Mouse (Mus musculus) urinary bladder, adult 2 months (tissue): ENCODE results near the gene Rfx4. TPM values are rescaled to one million over a fixed set of nuclear protein-coding genes. Genes with fewer than 3 reads are reported as not detected.

Experiments used
- DNase-seq: peaks from one replicate; pipeline ENCODE4 v3.0.0; 2022; ENCODE audit warnings: low spot score
- polyA plus RNA-seq: library from polyadenylated mRNA; depleted of rRNA; stranded (reverse); fragments of >200 nt; gene quantifications from 2 replicates; pipeline ENCODE4 v1.2.3, GENCODE M21; 2012; rRNA removed

Rfx4 gene
- polyA plus RNA-seq, result 0.06 TPM in 1 of 2 replicates, not detected in the other

DNA sequence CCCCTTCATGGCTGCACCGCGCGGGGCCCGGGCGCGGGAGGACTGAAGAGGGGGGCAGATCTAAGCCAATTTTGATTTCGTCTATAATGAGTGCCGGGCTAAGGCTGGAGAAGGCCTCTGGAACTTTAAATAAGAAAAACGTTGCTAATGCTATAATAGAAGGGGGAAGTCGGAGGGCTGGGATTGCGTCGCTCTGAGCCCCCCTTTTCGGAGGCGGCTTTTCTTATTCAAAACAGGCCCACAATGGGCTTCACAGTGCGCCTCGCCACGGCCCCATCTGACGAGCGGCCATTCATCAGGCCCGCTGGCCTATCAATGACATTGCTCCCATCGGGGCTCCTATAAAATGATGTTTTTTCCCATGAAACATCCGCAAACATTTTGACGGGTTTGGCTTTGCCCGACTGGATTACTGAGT is at the start of gene Rfx4:
TSS of gene Rfx4 (plus strand) at position 277 of the 418 bp plus-strand sequence.
- DNase-seq, result no peak

DNA sequence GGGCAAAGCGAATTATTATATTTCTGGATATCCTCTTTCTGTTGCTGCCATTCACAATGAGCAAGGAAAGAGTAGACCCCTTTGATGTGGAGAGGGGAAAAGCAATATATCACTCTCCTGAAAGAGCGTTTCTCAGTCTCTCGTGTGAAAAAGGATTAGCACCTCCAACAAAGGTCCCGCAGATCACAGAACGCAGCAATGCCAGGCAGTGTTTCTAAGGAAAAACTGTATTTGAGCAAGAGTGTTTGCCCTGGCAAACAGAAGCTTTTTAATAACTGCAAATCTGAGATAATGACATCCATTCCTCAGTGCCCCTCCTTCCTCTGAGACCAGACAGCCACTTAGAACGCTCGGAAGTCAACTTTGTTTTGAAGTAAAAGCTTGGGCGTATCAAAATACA is 49.3 kb upstream of the Rfx4 start:
- DNase-seq, result no peak

DNA sequence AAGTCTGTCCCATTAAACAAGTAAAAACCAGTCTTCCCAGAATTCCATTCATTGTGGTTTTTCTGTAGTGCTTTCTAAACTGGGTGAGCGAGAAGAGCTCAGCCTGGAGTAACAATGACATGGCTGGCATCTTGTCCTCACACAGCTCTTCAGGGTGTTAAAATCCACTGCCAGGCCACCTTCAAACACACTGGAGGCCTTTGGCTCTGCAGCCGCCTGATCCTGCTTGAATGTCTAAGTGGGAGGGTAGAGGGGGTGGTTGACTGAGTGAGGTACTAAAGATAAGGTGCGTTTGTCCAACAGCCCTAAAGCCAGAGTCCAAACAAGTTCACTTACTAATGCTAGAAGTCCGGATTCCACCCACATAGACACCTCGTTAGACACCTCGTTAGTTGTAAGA is 48.6 kb upstream of the Rfx4 start:
- no peak for DNase-seq

DNA sequence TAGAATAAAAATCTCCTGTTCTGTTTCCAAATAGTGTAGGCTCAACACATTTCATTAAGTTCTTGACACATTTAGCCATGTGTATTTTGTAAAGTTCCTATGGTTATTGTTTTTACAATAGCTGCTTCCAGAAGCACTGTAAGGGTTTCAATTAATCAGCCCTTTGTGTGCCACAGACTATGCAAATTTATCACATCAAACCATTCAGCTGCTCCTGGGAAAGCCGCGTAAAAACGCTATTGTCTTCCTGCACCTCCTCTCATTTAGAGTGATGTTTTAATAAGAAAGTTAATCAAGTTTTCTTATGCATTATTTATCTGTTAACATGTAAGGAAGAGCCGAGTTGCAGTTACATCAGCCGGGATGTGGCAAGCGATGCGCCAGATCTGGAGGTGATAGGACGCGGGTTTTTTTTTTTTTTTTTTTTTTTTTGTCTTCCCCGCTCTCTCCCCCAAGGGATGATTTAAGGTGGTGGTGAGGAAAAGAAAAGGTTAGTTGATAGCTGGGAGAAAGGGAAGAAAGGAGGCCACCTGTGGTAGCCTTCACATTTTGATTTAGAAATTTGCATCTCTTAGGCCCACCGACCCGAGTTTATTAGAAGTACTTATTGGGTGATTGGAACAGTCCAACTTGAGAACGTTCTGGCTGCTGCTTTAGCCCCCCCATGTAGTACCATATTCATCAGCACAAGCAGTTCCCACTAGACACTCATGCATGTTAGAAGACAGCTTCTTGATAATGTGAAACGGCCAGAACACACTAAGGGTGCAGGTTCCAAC is 47.9 kb upstream of the Rfx4 start:
- no peak for DNase-seq

DNA sequence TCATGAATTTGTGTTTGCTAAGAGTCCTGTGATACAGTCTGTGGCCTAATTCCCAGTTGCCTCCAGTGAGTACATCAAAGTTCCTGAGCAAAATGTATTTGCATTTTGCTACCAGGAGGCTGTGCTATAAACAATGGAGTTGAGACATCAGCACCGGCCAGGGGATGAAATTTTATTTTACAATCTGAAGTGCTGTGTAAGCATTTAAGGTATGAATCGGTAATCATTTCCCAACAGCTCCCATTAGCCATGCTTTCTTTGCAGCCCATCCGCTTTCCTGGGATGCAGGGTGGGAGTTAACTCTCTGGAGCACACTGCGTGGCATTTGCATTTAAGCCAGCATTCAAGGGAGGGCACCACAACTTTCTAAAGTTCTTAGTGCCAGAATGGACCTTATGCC is 45.7 kb upstream of the Rfx4 start:
- no peak for DNase-seq

DNA sequence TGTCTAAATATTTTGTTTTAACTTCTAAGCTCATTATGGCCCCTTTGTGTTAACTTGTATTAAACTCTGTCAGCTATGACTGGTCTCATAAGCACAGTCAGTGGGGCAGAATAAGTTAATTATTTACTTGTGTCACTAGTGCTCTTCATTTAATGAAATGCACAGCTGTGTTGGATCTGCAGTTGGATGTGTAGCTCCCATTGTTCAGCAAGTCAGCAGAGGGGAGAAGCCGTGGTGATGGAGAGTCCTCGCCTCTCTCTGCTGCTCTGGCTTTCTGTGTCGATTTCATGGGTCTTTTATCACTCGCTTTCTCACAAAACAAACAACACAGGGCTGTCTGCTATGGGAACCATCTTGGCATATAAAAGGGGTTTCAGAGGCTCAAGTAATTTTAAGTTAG is 45.0 kb upstream of the Rfx4 start:
- DNase-seq, result no peak

DNA sequence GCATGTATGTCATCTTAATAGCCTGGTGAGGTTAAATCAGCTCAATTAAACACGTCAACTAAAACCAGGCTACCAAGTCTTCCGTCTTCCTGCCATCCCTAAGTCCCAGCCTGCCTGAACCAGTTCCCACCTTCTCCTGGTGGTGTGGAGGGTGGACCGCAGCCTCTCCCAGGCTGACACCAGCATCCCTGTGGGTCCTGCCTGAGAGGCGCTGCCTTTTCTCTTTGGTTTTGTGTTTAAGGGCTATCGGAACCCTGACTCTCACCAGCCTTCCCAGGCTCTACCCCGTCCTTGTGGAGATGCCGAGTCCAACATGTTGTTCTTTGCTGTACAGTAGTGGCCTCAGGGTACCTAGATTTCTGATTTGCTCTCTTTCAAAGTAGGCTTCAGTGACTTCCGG is 44.4 kb upstream of the Rfx4 start:
- DNase-seq, result no peak

DNA sequence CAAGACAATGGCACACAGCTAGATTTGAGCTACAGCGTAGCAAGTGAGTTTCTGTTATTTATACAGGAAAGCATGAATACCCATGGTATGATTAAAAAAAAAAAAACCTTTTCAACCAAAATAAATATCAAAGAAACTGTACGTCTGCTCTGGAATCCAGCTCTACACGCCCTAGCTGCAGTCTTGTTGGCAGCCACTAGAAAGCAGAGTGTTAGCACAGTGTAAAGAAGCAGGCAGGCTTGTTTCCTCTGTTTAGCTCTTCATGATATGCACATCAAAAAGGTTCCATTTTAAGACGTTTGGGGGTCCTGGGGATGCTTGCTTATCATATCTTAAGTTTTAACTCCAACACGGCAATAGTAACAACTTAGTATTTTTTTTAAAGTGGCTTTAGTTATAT is 43.9 kb upstream of the Rfx4 start:
- no peak for DNase-seq

DNA sequence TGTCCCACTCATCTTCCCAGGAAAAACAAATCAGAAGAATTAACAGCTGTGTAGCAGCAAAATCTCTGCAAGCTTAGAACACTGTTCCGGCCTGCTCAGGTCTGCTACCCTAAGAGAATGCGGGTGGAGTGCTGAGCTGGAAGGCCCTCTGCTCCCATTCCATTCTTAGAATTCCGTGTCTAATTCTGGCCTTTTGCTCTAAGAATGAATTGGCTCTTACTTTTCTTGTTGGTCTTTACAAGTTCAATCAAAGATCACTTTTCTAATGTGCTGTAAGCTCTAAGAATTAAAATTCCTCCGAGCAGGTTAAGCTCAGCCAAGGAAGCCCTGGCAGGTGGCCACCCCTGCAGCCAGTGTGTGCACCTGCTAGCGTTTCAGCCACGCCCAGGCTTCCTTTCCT is 43.3 kb upstream of the Rfx4 start:
- DNase-seq, result no peak

DNA sequence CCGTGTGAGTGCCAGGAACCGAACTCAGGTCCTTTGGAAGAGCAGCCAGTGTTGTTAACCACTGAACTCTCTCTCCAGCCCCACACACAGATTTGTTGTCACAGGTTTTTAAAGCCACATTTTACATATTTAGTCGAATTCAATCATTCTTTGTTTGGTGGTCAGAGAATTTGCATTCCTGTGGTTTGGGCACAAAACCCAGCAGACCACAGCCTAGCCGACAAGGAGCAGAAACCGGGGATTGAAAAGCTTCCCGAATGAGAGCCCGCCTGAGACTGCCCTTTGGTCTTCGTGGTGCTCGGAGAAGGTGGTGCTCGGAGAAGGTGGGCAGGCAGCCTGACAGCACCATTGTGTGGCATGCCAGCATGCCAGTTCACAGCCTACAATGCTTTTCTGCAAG is 42.8 kb upstream of the Rfx4 start:
- no peak for DNase-seq

DNA sequence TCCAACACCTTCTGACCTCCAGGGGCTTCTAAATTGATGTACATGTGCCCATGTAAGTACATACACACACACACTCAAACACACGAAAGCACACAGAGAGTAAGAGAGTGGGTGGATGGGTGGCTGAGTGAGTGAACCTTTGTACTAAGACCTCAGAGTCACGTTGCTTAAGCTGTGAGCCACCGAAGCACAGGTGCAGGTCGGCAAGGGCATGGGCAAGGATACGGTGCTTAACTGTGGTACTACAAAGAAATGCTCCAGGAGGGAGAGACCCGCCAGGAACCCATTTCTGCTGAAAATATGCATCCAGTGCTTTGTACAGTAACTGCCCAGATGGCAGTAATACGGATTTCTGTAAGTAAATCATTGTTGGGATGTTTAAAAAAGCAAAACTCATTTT is 40.2 kb upstream of the Rfx4 start:
- DNase-seq, result no peak

DNA sequence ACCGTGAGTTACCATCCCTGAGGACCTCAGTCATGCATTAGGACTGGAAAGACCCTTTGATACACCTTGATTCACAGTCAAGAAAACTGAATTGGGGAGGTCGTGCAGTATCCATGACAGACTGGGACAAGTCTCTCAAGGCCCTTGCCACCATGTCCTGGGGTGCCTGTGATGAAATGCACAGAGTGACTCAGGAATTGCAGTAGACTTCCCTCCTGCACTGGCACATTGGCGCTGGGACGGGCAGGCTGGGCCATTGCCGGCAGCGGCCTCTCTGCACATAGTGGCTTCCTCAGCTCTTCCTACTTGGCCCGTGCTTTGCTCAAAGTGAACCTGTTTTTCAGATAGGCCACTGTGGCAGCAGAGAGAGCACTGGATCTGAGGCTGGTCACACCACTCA is 39.3 kb upstream of the Rfx4 start:
- DNase-seq, result no peak

DNA sequence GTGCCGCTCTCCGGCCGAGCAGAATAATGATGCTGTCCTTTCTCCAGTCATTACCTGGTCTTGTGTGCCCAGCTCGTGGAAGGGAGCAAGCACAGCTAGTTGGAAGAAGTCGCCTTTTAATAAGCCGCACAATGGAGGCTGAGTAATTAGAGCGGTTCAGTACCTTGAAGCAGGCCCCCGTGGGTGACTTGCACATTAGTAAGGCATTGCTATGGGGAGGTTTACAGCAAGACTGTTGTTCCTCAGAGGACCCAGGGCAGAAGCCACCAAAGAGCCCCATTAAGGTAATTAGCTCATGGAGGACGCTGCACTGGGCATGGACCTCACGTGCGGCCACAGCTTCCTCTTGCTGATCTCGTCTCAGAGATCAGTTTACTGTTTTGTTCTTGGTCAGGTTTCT is 33.2 kb upstream of the Rfx4 start:
- DNase-seq, result no peak

DNA sequence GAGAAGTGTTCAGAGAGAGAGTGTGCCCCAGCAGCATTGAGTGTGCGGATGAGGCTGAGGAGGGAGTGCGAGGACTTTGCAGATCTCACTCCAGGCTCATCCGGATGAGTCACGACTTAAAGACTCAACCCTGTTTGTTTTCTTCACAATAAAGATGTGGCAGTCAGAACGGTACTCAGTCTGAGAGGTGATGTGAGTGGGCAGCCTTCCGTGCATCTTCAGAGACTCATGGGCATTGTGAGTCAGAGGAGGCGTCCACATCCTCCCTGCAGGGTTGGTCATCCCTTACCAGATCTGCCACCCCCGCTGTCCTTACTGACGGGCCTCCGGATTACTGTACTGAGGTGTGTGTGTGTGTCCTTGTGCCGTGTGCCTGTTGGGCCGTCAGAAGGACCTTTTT is 28.9 kb upstream of the Rfx4 start:
- no peak for DNase-seq

DNA sequence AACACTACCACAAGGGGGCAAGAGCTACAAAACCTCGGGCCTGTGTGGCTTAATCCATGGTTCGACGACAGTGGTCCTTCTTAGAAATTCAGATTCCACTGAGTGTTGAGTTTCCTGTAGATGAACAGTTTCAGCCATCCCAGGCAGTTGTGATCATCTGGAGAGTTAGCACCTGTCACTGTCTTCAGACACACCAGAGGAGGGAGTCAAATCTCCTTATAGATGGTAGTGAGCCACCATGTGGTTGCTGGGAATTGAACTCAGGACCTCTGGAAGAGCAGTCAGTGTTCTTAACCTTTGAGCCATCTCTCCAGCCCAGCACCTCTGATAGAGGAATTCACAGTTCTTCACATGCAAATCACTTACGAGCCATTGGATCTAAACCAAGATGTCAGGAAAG is 28.1 kb upstream of the Rfx4 start:
- no peak for DNase-seq

DNA sequence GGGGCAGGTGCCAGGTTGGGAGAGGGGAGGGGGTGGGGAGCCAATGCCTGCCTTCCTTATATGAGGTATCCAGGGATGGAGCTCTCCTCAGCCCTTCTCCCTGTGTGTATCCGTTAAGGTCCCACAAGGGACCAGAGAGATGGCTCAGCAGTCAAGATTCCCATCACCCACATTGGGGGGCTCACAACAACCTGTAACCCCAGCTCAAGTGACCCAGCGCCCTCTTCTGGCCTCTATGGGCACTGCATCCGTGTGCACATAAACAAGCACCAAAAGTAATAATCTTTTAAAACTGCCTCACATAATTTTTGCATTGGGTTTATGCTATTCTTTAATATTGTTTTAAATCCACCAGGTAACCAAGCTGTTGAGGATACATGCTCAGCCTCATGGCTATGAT is 25.8 kb upstream of the Rfx4 start:
- DNase-seq, result no peak

DNA sequence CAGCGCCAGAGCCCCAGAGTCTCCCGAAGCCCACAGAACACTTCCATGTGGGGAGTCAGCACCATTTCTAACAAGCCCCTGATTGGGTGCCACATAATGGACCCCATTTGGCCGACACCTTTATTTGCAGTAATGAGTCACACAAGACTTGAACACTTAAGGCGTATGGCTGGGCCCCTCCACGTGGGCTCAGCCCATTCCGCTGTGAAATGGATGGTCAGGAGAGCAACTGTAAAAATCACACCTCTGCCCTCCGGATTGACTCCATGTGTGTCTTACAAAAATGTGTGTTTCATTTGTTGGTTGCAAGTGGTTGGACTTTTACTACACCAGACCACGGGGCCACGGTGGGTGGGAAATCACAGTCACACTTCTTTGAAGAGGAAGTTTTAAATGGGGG is 24.9 kb upstream of the Rfx4 start:
- DNase-seq, result no peak

DNA sequence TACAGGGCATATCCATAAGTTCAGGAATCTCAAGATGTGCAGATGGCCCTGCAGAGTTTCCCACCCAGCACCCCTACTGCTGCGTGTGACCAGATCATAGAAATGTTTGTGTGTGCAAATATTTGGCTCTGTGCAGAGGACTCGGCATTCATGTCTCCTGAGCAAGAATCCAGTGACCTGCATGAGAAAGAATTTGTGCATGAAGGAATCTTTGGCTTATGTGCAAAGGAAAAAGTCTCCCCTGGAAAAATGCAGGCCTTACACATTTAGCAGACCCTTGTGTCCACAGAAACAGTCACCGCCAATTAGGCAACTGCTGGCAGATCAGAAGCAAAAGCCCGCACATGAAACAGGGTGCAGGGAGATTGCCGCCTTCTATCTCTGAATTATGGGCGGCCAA is 22.4 kb upstream of the Rfx4 start:
- no peak for DNase-seq

DNA sequence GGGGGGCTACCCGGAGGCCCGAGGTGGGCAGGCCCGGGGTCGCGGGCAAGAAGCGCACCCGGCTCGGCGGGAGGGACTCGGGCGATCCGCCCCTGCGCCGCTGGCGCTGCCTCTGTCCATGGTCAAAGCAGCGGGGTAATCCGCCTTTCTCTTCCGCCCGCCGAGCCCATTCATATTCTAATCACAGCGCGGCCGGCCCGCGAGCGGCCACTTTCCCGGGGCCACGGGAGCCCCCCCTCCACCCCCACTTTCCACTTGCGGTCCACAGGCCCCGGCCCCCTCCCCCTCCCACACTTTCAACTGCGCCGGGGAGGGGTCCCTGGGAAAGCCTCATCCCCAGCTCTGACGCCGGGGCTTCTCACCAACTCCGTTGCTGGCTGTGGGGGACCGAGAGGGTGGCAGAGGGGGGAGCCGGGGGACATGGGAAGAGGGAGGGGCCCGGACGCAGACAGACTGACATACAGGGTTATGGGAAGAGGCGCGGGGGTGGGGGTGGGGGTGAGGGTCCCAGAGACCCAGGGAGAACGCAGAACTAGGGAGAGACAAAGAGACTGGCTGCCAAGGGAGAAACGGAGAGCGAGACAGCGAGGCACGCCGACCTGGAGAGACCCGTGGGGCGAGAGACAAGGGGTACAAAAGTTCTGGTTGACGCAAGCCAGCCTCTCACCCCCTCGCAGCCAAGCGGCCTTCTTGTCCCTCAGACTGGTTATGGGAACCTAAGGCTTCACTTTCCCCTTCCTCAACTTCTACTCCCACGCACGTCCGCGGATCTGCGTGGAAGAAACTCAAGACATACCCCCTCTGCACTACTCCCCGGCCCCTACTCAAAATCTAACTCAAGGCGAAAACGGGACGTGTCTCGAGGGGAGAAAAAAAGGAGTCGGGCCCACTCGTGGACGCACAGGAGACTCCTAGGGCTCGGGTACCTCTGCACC is 744 bp upstream of the Rfx4 start:
- no peak for DNase-seq

DNA sequence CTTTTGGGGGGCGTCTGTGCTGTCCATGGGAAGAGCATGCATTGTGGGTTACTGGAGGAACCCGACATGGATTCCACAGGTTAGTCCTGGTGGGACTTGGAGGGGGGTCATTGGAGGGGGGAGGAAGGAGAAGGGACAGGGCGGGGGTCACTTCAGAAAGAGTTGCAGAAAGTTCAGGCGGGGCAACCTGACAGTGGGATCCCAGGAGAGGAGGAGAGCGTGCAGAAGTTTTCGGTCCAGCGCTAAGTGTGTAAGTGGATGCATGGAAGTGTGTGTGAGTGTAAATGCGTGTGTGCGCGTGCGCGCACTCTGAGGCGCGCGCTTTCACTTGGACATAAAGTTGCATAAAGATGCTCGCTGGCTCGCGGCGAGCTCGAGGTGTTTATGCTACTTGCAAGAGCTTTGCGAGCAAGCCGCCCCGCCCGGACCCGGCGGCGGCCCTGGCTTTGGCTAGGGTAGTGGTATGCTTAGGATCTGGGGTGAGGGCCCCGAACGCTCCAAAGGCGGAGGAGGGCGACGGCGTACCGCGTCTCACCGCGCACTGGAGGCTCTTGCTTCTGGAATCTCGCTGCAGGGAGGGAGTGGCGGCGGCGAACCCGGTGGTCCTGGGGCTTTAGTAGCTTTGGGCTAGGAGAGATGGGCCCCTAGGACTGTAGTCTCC is 703 bp downstream of the Rfx4 start:
- DNase-seq, result no peak

DNA sequence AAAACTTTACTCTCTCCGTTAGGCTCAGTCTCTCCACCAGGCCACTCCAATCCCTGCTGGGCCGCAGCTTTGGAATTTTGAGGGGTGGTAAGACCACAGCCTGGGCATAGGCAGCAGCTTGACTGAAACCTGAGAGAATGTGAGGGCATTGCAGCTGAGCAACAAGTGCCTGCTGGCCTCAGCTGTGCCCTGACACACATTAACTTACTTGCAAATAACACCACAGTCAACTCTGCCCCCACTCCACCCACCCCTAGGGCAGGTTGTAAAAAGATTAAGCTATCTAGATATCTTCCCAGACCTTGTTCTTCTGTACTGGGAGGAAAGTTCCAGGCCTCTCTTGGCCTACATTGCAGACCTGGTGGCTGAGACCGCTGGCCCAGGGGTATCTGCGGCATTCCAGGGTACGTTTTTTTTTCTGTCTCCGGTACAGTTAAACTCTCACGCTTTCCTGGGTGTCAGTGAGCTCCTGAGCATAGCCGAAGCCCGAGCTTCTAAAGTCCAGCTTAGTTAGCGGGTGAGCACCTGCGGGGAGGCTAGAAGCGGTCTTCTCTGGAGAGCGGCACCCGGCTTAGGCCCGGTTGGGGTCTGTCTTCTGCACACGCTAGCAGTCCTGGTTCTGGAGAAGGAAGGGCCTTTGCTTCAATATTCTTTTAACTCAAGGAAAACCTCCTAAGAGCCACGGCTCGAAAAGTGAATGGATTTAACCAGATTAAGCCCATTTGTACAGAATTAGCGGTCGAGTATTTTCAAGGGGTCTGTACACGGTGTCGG is 1.8 kb downstream of the Rfx4 start:
- no peak for DNase-seq

DNA sequence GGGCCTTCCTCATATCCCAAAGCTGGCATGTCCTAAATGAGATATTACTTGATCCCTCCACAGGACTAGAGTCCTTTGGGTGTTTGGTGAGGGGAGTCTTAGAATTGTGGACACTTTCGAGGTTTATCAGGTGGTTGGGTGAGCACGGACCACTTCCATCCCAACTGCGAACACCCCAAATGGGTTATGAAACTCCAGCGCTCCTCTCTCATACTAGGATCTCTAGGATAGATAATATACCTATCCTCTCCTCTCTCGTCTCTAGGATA is 2.3 kb downstream of the Rfx4 start:
- DNase-seq, result no peak
